Mouse (Mus musculus): ENCODE measurements at regions not wholly inside any gene's neighbourhood (a gene's known extent, or its start where the extent isn't known, plus 50 kb on each side); places are given as distances from the start of the nearest gene placed in this dataset.

GRCm38 (mm10) chr9:61843513-61843912 lies 70.8 kb downstream of the Rplp1 start:
- TF ChIP-seq CTCF (IDR thresholded peaks at IDR 0.05; ENCODE audit: low read depth) (no peak), EP300 (optimal IDR thresholded peaks at IDR 0.05) (no peak)

All from stomach, postnatal 0 days (tissue).